Mouse (Mus musculus): ENCODE data around the gene Vmn2r39.
"Not testable (repeated sequence)": the region's sequence is repeated elsewhere in the genome, so short reads cannot be mapped to it uniquely, and the experiment has no call there.

Vmn2r39 gene

DNA sequence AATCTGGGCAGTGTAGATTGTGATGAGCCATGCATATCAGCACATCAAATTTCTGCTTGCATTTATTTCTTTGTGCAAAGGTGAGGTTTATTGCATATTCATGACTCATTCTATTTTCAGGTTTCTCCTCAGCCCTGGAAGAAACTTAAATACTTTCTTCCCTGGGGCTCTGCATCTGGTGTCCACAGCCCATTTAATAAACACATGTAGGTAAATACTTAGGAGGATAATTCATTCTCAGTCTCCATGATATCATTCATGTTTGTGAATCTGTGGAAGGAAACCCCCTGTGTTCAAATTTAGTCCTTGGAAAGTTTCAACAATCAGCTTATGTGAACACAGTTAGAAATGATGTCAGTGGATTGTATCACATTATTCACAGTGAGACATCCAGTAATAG lies at the start of gene Vmn2r39:
TSS of gene Vmn2r39 (minus strand) at position 101 of the 400 bp plus-strand sequence.
- DNase-seq (ENCODE audit: extremely low spot score, low spot score), result not testable (repeated sequence)

DNA sequence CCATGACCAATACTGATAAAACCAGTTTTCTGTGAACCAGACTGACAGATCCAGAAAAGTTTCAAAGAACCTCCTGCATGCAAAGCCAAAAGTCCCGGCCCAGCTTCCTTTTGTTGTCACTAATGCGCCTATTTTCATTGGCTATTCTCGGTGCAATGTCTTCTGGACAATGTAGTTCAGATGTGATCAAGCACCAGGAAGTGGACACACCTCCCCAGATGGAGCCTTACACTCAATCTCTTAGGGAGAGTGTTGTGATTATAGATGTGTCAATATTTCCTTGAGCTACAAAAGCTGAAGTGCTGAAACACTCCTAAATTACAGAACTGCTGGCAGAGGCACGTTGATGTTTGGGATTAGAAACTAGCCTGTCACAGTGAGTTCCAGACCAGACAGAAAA lies 34.8 kb upstream of the Vmn2r39 start:
- DNase-seq (ENCODE audit: extremely low spot score, low spot score), result not testable (repeated sequence)

Measured in neural tube, embryonic 10.5 days (tissue).